Mouse (Mus musculus): ENCODE measurements around the gene Twnk. TPM values are rescaled to one million over a fixed set of nuclear protein-coding genes. Genes with fewer than 3 reads are reported as not detected.
A peak's percentile ranks its signal among the peaks of the same experiment; 100 is the strongest.

The Twnk gene
- polyA plus RNA-seq, 1 experiment from 2014 or later: 20.2 TPM

GRCm38 (mm10) chr19:45056364-45056763 is 50.9 kb downstream of the Twnk start:
- H3K4me3 ChIP-seq (replicated peaks): no peak overlapping the region
- no peaks in the 10 kb centered on the region for H3K9me3 ChIP-seq (replicated peaks)
- no peak overlapping the region for H3K4me2 ChIP-seq (replicated peaks)
- no peaks in the 10 kb centered on the region for H3K27me3 ChIP-seq
- H3K4me1 ChIP-seq: peaks cover 36% of the 10 kb centered on the region
- 0 out of 2 replicates have a peak overlapping the region, but pooled peaks have one; percentile 97 for H3K27ac ChIP-seq (replicated peaks)
- H3K36me3 ChIP-seq: peaks cover 30% of the 10 kb centered on the region
- H3K9ac ChIP-seq: no peak overlapping the region
- 49% methylated on average over 4 of the region's 4 CpGs for WGBS
- ATAC-seq (ENCODE audit: insufficient number of reproducible peaks, low FRiP score, low TSS enrichment, low read depth): no peak

- Histone ChIP-seq H3K27me3 (no peaks in the 10 kb centered on the region), H3K27ac (replicated peaks) (peak overlapping the region; percentile 97), H3K36me3 (peaks cover 22% of the 10 kb centered on the region), H3K4me2 (replicated peaks) (peak overlapping the region; percentile 75), H3K9ac (peak overlapping the region; percentile 26; the same call in 1 of the 2 replicates), H3K9me3 (replicated peaks) (no peaks in the 10 kb centered on the region), H3K4me3 (replicated peaks) (peak overlapping the region; percentile 60), H3K4me1 (peaks cover 36% of the 10 kb centered on the region)
- WGBS: 66% methylated on average over 7 of the region's 7 CpGs
- ATAC-seq (ENCODE audit: insufficient number of reproducible peaks, low FRiP score, low TSS enrichment, low read depth): no peak
These were observed 51.6 kb downstream of the Twnk start for GRCm38 (mm10) chr19:45056908-45057698.

- H3K27ac ChIP-seq (replicated peaks): peak overlapping the region; percentile 97
- H3K4me1 ChIP-seq: peaks cover 36% of the 10 kb centered on the region
- H3K36me3 ChIP-seq: peaks cover 16% of the 10 kb centered on the region
- 32% methylated on average over 7 of the region's 7 CpGs for WGBS
- no peaks in the 10 kb centered on the region for H3K9me3 ChIP-seq (replicated peaks)
- H3K9ac ChIP-seq: peak overlapping the region; percentile 37
- peak overlapping the region; percentile 75 for H3K4me2 ChIP-seq (replicated peaks)
- H3K27me3 ChIP-seq: no peaks in the 10 kb centered on the region
- no peak for ATAC-seq (ENCODE audit: insufficient number of reproducible peaks, low FRiP score, low TSS enrichment, low read depth)
- H3K4me3 ChIP-seq (replicated peaks): peak overlapping the region; percentile 60
These were observed 52.3 kb downstream of the Twnk start for GRCm38 (mm10) chr19:45057724-45058112.

GRCm38 (mm10) chr19:45058113-45058839 is 52.8 kb downstream of the Twnk start:
- Histone ChIP-seq H3K27me3 (no peaks in the 10 kb centered on the region), H3K27ac (replicated peaks) (peak overlapping the region; percentile 97), H3K9ac (peak overlapping the region; percentile 72), H3K4me2 (replicated peaks) (peak overlapping the region; percentile 75), H3K36me3 (peaks cover 10% of the 10 kb centered on the region), H3K4me1 (peaks cover 36% of the 10 kb centered on the region), H3K9me3 (replicated peaks) (no peaks in the 10 kb centered on the region), H3K4me3 (replicated peaks) (peak overlapping the region; percentile 60)
- ATAC-seq (ENCODE audit: insufficient number of reproducible peaks, low FRiP score, low TSS enrichment, low read depth): peak; percentile 94
- WGBS: under 1% methylated on average over 34 of the region's 34 CpGs

- ATAC-seq (ENCODE audit: insufficient number of reproducible peaks, low FRiP score, low TSS enrichment, low read depth): no peak
- 0 out of 2 replicates have a peak, but pooled peaks cover 6% of the 10 kb centered on the region for H3K36me3 ChIP-seq
- H3K4me3 ChIP-seq (replicated peaks): peak overlapping the region; percentile 60
- no peaks in the 10 kb centered on the region for H3K9me3 ChIP-seq (replicated peaks)
- H3K4me2 ChIP-seq (replicated peaks): peak overlapping the region; percentile 75
- H3K27ac ChIP-seq (replicated peaks): peak overlapping the region; percentile 97
- WGBS: under 1% methylated on average over 14 of the region's 14 CpGs
- H3K27me3 ChIP-seq: peaks cover 2% of the 10 kb centered on the region
- peaks cover 36% of the 10 kb centered on the region for H3K4me1 ChIP-seq
- peak overlapping the region; percentile 72 for H3K9ac ChIP-seq
These were observed 53.4 kb downstream of the Twnk start for GRCm38 (mm10) chr19:45058841-45059240.

Other genes with a start within 250 kb of the Twnk start
- gene Pax2, start 249.6 kb upstream of the Twnk start, polyA plus RNA-seq (2015; fragmentation: Nextera tagmentation; extraction: Ambion mirVana): 0.08 TPM in 1 of 2 replicates, not detected in the other
- 27.1 and 32.3 TPM in 2 replicates for gene Slf2, start 74.5 kb upstream of the Twnk start, polyA plus RNA-seq (2015; fragmentation: Nextera tagmentation; extraction: Ambion mirVana)
- gene Sema4g, start 16.6 kb upstream of the Twnk start, polyA plus RNA-seq (2015; fragmentation: Nextera tagmentation; extraction: Ambion mirVana): 4.8 and 5.9 TPM in 2 replicates
- gene Mrpl43, start 779 bp downstream of the Twnk start, polyA plus RNA-seq (2015; fragmentation: Nextera tagmentation; extraction: Ambion mirVana): 73.1 and 77.3 TPM in 2 replicates
- gene Lzts2, start 8.8 kb downstream of the Twnk start, polyA plus RNA-seq (2015; fragmentation: Nextera tagmentation; extraction: Ambion mirVana): 75.8 and 80.5 TPM in 2 replicates
- gene Pdzd7, start 40.1 kb downstream of the Twnk start, polyA plus RNA-seq (2015; fragmentation: Nextera tagmentation; extraction: Ambion mirVana): 0.68 and 0.75 TPM in 2 replicates
- 37.4 and 41.3 TPM in 2 replicates for gene Sfxn3, start 41.8 kb downstream of the Twnk start, polyA plus RNA-seq (2015; fragmentation: Nextera tagmentation; extraction: Ambion mirVana)
- gene Kazald1, start 69.6 kb downstream of the Twnk start, polyA plus RNA-seq (2015; fragmentation: Nextera tagmentation; extraction: Ambion mirVana): 58.2 and 59.1 TPM in 2 replicates
- gene Tlx1, start 145.0 kb downstream of the Twnk start, polyA plus RNA-seq (2015; fragmentation: Nextera tagmentation; extraction: Ambion mirVana): 1.2 and 1.4 TPM in 2 replicates
- gene Lbx1, start 230.1 kb downstream of the Twnk start, polyA plus RNA-seq (2015; fragmentation: Nextera tagmentation; extraction: Ambion mirVana): 0.49 and 0.75 TPM in 2 replicates

Measured in embryonic facial prominence, embryonic 15.5 days (tissue).